Mouse (Mus musculus): ENCODE results near the gene Mn1.

DNA sequence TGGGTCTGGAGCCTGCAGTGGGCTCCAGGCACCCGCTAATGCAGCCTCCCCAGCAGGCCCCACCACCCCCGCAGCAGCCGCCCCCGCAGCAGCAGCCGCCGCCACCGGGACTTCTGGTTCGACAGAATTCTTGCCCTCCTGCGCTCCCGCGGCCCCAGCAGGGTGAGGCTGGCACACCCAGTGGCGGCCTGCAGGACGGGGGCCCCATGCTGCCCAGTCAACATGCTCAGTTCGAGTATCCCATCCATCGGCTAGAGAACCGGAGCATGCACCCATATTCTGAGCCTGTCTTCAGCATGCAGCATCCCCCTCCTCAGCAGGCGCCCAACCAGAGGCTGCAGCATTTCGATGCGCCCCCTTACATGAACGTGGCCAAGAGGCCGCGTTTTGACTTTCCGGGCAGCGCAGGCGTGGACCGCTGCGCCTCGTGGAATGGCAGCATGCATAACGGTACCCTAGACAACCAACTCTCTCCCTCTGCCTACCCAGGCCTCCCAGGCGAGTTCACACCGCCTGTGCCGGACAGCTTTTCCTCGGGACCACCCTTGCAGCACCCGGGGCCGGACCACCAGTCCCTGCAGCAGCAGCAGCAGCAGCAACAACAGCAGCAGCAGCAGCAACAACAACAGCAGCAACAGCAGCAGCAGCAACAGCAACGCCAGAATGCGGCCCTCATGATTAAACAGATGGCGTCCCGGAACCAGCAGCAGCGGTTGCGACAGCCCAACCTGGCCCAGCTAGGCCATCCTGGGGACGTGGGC lies 2.1 kb downstream of the Mn1 start:
- TF ChIP-seq CTCF (IDR thresholded peaks at IDR 0.05; ENCODE audit: borderline replicate concordance, insufficient read depth, low read length) (no peak), POLR2A (IDR thresholded peaks at IDR 0.05; ENCODE audit: low read depth, low read length) (no peak)
